Mouse (Mus musculus) G1E-ER4 (cell line): Measurements from ENCODE around the gene Ppip5k2. TPM values are rescaled to one million over a fixed set of nuclear protein-coding genes. Genes with fewer than 3 reads are reported as not detected.

Experiments used
- GATA1 ChIP-seq: IDR thresholded peaks from one replicate; pipeline ENCODE4 v1.8.0; 2012; ENCODE audit warnings: low read length, inconsistent platforms
- polyA plus RNA-seq: library from polyadenylated mRNA; stranded (reverse); fragments of >175 nt; gene quantifications from 2 replicates; pipeline ENCODE4 v1.2.3, GENCODE M21; 2012

Gene Ppip5k2
- polyA plus RNA-seq, 1 experiment = 7.9 TPM

DNA sequence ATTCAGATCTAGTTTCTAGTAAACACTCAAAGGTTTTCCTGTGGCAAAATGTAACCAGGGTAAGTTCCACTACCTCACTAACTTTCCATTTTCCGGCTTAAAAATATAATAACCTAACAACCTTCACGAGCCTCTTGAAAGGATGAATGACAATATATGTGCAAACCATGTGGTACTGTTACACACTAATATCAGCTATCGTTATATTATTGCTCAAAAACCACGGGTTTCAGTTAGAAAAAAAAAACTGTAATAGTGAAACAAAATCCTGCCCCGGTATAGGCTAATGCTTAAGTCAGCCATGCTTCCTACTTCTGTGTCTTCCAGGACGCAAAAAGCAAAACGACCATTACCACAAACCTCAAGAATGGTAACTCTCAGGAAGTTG is 1.3 kb downstream of the Ppip5k2 start:
- no peak for TF ChIP-seq GATA1

GRCm38 (mm10) chr1:97768089-97768488 is 2.1 kb downstream of the Ppip5k2 start:
- TF ChIP-seq GATA1 = no peak

GRCm38 (mm10) chr1:97761477-97761876 is 8.7 kb downstream of the Ppip5k2 start:
- no peak for TF ChIP-seq GATA1

GRCm38 (mm10) chr1:97760598-97760997 is 9.6 kb downstream of the Ppip5k2 start:
- no peak for TF ChIP-seq GATA1

GRCm38 (mm10) chr1:97759841-97760240 is 10.4 kb downstream of the Ppip5k2 start:
- TF ChIP-seq GATA1 = no peak

GRCm38 (mm10) chr1:97754392-97754791 is 15.8 kb downstream of the Ppip5k2 start:
- no peak for TF ChIP-seq GATA1

DNA sequence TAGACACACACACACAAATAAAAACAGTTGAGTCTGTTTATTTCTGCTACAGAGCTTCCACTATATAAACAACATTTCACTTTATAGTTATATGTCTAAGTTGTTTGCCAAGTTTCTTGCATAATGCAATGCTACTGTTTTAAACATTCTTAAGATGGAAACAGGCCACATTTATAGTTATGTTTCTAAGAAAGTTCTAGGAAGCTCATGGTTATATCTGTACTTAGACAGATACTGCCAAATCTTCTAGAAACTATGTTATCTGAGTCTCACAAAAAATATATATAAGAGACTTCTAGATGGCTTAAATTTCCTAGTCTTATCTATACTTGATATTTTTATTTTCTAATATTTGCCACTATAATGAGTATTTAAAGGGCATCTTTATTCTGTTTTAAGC is 17.0 kb downstream of the Ppip5k2 start:
- no peak for TF ChIP-seq GATA1

GRCm38 (mm10) chr1:97748163-97748562 is 22.0 kb downstream of the Ppip5k2 start:
- no peak for TF ChIP-seq GATA1

- TF ChIP-seq GATA1 = no peak
These were observed 23.9 kb downstream of the Ppip5k2 start for GRCm38 (mm10) chr1:97746261-97746660.

DNA sequence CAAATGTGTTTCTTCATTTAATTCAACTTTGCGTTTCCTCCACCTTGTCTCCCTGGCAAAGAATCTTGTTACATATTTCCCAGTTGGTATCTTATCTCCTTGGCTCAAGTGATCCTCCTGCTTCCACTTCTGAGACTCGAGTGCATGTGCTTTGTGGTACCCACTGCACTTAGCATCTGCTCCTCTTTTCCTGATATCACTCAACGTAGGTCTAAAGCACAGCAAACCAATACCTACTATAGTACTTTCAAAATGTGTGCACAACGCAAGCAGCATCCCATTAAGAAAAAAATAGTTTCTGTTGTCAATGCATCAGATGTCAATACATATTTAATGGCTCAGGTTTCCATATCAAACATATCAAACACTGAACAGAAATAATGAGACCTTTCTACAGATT is 24.5 kb downstream of the Ppip5k2 start:
- no peak for TF ChIP-seq GATA1

GRCm38 (mm10) chr1:97743063-97743462 is 27.1 kb downstream of the Ppip5k2 start:
- TF ChIP-seq GATA1 = peak; percentile 94

DNA sequence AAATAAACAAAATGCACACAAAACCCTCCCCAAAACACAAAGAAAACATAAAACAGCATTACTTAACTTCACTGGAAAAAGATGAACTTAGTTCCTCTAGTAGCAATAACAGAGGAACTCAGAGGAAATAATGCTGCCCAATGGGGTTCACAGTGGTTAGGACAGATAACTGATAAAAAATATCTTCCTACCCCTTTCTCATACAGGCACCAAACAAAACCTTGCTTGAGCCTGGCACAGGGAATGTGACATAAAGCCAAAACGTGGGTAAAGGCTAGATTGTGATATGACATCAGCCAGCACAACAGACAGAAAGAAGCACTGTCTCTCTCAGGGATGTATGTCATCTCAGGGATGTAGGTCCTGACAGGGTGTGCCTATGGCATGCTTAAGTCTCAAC is 40.9 kb downstream of the Ppip5k2 start:
- TF ChIP-seq GATA1 = no peak

DNA sequence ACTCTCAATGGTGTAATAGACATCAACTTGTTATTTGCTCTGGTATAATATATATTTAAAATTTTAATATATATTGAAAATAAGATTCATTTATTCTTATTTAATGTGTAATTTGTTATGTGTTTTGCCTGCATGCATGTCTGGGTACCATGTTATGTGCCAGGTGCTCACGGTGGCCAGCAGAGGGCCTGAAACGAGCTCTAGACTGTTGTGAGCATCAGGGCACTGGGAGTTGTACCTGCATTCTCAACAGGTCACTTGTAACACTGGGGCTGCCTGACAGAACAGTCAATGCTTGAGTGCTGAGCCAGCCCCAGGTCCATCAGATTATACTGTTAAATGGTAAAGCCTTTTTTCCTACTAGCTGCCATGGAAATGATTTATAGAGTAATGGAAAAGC is 43.5 kb downstream of the Ppip5k2 start:
- TF ChIP-seq GATA1 = no peak

DNA sequence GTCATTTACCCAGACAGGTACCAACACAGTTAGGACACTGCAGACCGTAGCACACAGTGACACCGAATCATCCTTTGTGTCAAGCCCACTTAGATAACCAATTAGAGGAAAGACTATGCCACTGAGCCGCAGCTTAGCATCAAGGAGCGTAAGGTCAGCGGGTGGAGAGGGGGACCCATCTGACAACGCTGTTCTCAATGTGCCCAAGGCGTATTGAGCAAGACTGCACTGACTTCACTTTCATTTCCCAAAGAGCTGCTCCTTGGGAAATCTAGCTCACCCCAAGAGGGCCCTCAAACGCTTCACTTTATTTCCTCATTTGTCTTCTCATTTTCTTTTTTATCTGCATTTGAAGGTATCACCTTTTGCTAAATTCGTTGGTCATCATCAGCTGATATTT is 51.8 kb downstream of the Ppip5k2 start:
- TF ChIP-seq GATA1 = no peak

DNA sequence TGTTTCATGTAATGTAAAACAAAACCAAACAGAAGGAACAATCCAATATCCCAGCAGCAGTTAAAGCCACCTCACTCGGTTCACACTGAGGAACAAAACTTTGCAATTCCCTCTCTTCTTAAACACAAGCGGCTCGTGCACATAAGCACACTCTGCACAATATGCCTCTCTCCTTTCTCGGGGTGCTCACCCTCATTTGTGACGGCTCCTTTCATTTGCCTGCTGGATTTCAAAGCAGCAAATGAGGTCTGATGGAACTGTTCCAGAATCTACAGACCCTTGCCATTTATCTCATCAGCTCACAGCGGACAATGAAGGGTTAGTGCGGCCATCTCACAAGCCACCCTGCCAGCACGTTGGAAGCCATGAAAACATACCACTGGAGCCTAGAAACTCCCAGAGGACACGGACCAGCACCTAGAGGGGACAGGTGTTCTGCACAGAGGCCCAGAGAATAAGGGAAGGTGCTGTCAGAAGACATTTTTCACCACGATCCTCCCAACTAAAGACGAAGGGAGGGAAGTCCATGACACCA is 55.8 kb downstream of the Ppip5k2 start:
- TF ChIP-seq GATA1 = no peak

DNA sequence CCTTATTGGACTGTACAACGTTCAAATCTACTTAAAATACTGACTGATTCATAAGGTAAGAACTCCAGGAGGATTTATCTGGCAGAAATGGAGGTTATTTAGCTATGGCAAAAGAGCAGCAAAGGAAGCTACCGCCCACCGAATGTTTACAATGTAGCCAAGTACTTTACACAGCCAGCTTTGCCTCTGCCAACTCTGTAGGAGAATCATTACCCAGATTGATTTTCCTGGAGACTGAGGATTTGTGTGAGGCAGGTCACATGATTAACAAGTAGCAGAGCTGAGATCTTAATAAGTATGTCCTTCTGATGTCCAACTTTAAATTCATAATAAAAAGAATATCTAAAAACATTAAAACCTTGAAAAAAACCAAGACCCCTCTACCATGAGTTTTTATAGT is 59.7 kb downstream of the Ppip5k2 start:
- TF ChIP-seq GATA1 = no peak

- no peak for TF ChIP-seq GATA1
These were observed 64.8 kb downstream of the Ppip5k2 start for GRCm38 (mm10) chr1:97705389-97705788.

DNA sequence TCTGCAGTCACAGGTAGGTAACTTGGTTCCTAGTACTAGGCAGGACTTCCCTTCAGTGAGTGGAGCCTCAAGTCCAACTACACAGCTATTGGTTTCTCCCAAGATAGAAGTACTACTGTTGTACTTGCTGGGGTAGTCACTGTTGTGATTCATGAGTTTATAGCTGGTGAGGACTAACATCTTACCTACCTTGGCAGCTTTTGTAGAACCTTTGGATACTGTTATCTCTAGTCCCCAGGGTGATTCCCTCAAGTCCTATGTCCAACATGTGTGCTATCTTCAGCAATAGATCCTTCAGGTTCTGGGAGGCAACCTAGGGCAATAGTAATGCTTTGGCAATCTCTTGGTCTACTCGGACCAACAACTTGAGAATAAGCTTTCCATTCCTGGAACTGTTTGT is 65.6 kb downstream of the Ppip5k2 start:
- no peak for TF ChIP-seq GATA1
